Mouse (Mus musculus) c-Kit-negative CD71-positive TER-119-positive erythroid progenitor cells, embryonic 14.5 days (primary cell): ENCODE measurements around the gene Taf8.

Experiments
- DNase-seq: peaks from one replicate; pipeline ENCODE4 v3.0.0-alpha.2; 2013; ENCODE audit warnings: low read depth, low spot score

Taf8 gene

GRCm38 (mm10) chr17:47501946-47502706 lies at the start of gene Taf8:
Gene Taf8 (minus strand): TSS chr17:47502292.
- DNase-seq: peak; percentile 87

GRCm38 (mm10) chr17:47551049-47551448 lies 49.0 kb upstream of the Taf8 start:
- DNase-seq: no peak

GRCm38 (mm10) chr17:47545861-47546331 lies 43.8 kb upstream of the Taf8 start:
- DNase-seq: no peak

GRCm38 (mm10) chr17:47545154-47545553 lies 43.1 kb upstream of the Taf8 start:
- DNase-seq: no peak

GRCm38 (mm10) chr17:47543051-47543650 lies 41.1 kb upstream of the Taf8 start:
- DNase-seq: no peak

GRCm38 (mm10) chr17:47542061-47542460 lies 40.0 kb upstream of the Taf8 start:
- DNase-seq: no peak

DNA sequence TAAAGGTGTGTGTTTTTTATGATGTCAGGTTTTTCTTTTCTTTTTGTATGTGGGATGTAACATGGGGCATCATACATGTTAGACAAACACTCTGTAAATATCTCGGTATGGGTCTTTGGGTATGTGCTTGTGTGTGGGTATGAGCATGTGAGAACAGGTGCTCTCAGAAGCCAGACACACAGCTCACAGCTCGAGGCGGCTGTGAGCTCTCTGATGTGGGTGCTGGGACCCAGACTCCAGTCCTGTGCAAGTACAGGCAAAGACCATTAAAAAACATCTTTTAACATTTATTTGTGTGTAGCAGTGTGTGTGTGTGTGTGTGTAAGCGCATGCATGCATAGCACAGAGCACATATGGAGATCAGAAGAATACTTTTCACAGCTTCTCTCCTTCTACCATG lies 37.0 kb upstream of the Taf8 start:
- DNase-seq: no peak

DNA sequence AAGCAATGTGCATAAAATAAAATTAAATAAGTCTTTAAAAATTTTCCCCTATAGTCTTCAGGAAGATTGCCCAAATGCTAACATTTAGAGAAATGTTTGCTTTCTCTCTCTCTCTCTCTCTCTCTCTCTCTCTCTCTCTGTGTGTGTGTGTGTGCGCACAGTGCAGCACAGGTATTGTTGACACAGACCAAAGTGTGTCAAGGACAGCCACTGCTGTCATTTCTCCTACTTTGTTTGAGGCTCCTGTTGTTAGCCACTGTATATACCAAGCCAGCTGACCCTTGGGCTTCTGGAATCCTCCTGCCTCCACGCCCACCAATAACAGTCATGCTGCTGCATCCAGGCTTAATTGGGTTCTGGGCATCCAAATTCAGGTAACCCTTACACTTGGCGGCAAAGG lies 36.0 kb upstream of the Taf8 start:
- no peak for DNase-seq

DNA sequence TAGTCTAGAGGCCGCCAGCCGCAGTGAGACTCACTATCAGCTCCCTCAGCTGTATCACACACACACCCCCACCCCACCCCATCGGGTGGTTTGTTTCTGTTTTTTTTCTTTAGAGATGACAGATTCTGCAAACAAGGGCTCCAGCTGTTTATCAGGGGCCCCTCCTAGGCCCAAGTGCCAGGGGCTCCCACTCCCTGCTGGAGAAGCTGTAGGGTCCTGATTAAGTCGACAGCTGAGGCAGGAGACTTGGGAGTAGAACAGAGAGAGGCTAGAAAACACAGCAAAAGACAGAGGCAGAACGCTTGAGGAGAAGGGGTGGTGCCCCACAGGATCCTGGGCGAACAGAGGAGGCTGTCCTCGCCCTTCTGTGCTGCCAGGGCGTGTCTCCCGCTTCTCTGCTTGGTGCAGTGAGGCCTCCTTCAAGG lies 33.7 kb upstream of the Taf8 start:
- DNase-seq: peak; percentile 76

GRCm38 (mm10) chr17:47533691-47534090 lies 31.6 kb upstream of the Taf8 start:
- DNase-seq: no peak

DNA sequence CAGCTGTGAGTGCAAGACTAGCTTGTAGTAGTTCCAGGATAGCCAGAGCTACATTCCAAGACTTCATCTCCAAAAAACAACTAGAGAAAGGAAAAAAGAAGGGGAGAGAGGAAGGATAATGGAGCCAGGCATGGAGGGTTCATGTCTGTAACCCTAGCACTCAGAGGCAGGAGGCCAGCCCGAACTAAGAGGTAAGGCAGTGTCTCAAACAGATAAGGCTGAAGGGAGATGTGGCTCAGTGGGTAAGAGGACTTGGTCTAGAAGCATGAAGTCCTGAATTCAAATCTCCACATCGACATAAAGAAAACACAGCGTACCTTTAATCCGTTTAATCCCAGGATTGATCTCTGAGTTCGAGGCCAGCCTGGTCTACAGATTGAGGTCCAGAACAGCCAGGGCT lies 30.3 kb upstream of the Taf8 start:
- peak; percentile 56 for DNase-seq

DNA sequence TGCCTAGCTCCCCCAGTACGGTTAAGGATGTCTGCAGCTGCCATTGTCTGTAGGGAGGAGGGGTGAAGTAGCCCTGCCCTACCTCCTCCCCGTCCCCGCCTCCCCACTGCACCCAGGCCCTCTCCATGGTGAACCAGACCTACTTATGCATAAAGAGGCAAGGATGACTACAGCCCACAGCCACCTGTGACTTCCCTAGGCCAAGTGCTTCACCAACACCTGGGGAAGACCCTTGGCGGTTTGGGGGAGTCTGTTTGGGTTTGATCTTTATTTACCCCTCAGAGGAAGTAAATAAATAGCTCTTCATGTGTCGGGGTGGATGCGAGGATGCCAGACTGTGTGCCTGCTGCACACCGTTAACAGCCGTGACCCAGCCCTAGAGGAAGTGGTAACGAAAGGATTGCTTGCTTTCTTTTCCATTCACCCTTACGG lies 29.3 kb upstream of the Taf8 start:
- no peak for DNase-seq

DNA sequence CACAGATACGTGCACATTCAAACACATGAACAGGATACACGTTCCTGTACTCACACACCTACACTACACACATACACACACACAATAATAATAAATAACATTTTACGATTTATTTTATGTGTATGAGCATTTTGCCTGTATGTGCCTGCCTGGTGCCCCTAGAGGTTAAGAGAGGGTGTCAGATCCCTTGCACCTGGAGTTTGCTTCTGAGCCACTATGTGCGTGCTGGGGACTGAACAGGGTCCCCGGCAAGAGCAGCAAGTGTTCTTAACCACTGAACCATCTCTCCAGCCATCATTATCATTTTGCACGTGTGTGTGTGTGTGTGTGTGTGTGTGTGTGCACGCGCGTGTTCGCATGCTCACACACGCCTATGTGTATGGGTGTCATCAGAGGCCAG lies 27.5 kb upstream of the Taf8 start:
- no peak for DNase-seq

DNA sequence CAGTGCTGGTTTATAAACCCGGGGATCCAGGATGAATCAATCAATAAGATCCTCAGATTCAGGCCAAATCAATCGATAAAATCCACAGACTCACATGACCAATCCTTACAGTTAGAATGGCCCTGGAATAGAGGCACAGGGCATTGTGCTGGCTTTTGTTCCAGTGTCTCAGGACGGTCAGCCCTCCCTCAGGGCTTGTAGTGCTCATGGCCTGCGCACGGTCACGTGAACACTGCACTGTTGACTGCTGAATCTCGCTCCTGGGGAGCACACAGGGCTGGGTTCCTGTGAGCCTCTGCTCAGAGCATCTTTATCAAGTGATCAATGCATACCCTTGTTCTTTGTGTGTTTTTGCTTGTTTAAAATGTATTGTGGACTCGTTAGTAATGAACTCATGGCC lies 26.8 kb upstream of the Taf8 start:
- no peak for DNase-seq

- DNase-seq: no peak
These were observed 25.6 kb upstream of the Taf8 start for GRCm38 (mm10) chr17:47527581-47528300.

- DNase-seq: no peak
These were observed 24.9 kb upstream of the Taf8 start for GRCm38 (mm10) chr17:47526856-47527520.

- no peak for DNase-seq
These were observed 22.9 kb upstream of the Taf8 start for GRCm38 (mm10) chr17:47524991-47525390.

GRCm38 (mm10) chr17:47524055-47524454 lies 22.0 kb upstream of the Taf8 start:
- DNase-seq: no peak

DNA sequence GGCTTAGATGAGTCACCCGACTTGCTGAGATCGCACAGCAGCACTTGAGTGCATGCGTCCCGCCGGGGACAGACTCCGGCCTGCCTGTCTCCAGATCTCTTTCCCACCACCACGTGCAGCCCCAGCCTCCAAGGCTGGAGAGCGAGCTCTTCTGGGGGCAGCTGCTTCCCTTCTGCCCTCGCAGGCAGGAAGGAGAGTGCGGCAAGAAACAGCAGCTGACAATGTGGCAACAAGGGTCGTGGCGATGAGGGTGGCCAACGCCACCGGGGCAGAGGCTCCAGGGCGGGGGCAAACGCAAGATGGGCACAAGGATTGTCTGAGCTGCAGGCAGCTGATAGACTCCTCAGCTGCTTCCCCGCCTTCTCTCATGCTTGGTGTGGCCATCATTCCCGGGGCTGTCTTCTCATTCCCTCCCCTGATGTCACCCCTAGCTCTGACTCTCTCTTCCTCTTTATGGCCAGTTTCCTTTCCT lies 21.2 kb upstream of the Taf8 start:
- no peak for DNase-seq

GRCm38 (mm10) chr17:47522536-47522935 lies 20.4 kb upstream of the Taf8 start:
- DNase-seq: no peak

DNA sequence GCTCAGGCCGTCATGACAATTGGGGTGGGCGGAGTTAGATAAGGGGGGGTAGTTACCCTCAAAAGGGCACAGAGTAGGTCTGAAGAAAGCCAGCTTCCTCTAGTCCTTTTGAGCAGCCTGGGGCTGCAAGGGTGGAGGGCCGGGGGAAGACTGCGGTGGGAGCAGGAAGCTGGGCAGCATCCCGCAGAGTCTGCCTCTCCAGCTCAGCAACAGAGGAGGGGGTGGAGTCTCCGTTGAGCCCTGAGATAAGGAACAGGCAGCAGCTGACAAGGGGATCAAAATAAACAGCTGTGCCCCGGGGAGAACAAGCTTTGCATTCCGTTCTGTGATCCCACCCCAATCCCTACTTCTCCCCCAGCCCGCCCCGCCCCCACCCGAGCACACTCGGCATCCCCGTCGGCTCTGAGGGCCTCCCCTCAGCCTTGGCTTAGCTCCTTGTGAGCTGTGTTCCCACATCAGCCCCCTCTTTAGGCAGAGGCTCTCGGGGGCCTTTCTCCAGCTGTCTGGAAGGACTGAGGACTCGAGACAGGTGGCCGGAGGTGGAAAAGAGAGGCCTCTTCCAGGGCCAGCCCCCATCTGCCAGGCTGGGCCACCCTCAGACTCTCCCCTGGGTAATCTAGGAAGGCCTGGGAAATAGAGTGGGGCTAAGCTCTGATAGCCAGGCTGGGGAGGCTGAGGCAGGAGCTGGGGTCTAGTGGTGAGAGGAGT lies 19.6 kb upstream of the Taf8 start:
- peak; percentile 64 for DNase-seq
